Mouse (Mus musculus): ENCODE measurements around the gene Ccdc40. TPM values are rescaled to one million over a fixed set of nuclear protein-coding genes. Genes with fewer than 3 reads are reported as not detected.
A peak's percentile ranks its signal among the peaks of the same experiment; 100 is the strongest.

Ccdc40 gene
- total RNA-seq (2014; fragmentation: Nextera tagmentation) (7.3 and 12.0 TPM in 2 replicates), total RNA-seq (2017) (9.0 and 11.8 TPM in 2 replicates)

- ATAC-seq (replicated peaks; ENCODE audit: poor library complexity, severe bottlenecking): peak; percentile 80
These were observed at the start of gene Ccdc40, which contains the start of gene Tbc1d16 for GRCm38 (mm10) chr11:119228091-119228781. Ccdc40 (plus strand) TSS chr11:119228572. Tbc1d16 (minus strand) TSS chr11:119228499.

GRCm38 (mm10) chr11:119180824-119181582, 47.4 kb upstream of the Ccdc40 start:
- ATAC-seq (replicated peaks; ENCODE audit: poor library complexity, severe bottlenecking): no peak

- no peak for ATAC-seq (replicated peaks; ENCODE audit: poor library complexity, severe bottlenecking)
These were observed 46.4 kb upstream of the Ccdc40 start for GRCm38 (mm10) chr11:119181861-119182395.

- ATAC-seq (replicated peaks; ENCODE audit: poor library complexity, severe bottlenecking): no peak
These were observed 44.6 kb upstream of the Ccdc40 start for GRCm38 (mm10) chr11:119183684-119184310.

GRCm38 (mm10) chr11:119186381-119186780, 42.0 kb upstream of the Ccdc40 start:
- no peak for ATAC-seq (replicated peaks; ENCODE audit: poor library complexity, severe bottlenecking)

GRCm38 (mm10) chr11:119186989-119187799, 41.2 kb upstream of the Ccdc40 start:
- ATAC-seq (replicated peaks; ENCODE audit: poor library complexity, severe bottlenecking): peak; percentile 25; the same call in 1 of the 2 replicates

- ATAC-seq (replicated peaks; ENCODE audit: poor library complexity, severe bottlenecking): no peak
These were observed 40.6 kb upstream of the Ccdc40 start for GRCm38 (mm10) chr11:119187800-119188197.

- no peak for ATAC-seq (replicated peaks; ENCODE audit: poor library complexity, severe bottlenecking)
These were observed 40.0 kb upstream of the Ccdc40 start for GRCm38 (mm10) chr11:119188389-119188788.

- no peak for ATAC-seq (replicated peaks; ENCODE audit: poor library complexity, severe bottlenecking)
These were observed 39.1 kb upstream of the Ccdc40 start for GRCm38 (mm10) chr11:119189319-119189718.

- peak; percentile 79 for ATAC-seq (replicated peaks; ENCODE audit: poor library complexity, severe bottlenecking)
These were observed 37.9 kb upstream of the Ccdc40 start for GRCm38 (mm10) chr11:119190498-119190897.

- peak; percentile 76 for ATAC-seq (replicated peaks; ENCODE audit: poor library complexity, severe bottlenecking)
These were observed 36.7 kb upstream of the Ccdc40 start for GRCm38 (mm10) chr11:119191606-119192081.

GRCm38 (mm10) chr11:119192176-119192575, 36.2 kb upstream of the Ccdc40 start:
- no peak for ATAC-seq (replicated peaks; ENCODE audit: poor library complexity, severe bottlenecking)

GRCm38 (mm10) chr11:119192605-119193004, 35.8 kb upstream of the Ccdc40 start:
- ATAC-seq (replicated peaks; ENCODE audit: poor library complexity, severe bottlenecking): no peak

GRCm38 (mm10) chr11:119197618-119198563, 30.5 kb upstream of the Ccdc40 start:
- ATAC-seq (replicated peaks; ENCODE audit: poor library complexity, severe bottlenecking): no peak

GRCm38 (mm10) chr11:119198564-119199232, 29.7 kb upstream of the Ccdc40 start:
- peak; percentile 51; the same call in 1 of the 2 replicates for ATAC-seq (replicated peaks; ENCODE audit: poor library complexity, severe bottlenecking)

GRCm38 (mm10) chr11:119199233-119199601, 29.2 kb upstream of the Ccdc40 start:
- no peak for ATAC-seq (replicated peaks; ENCODE audit: poor library complexity, severe bottlenecking)

- ATAC-seq (replicated peaks; ENCODE audit: poor library complexity, severe bottlenecking): peak; percentile 59
These were observed 24.9 kb upstream of the Ccdc40 start for GRCm38 (mm10) chr11:119203423-119203822.

GRCm38 (mm10) chr11:119205738-119206137, 22.6 kb upstream of the Ccdc40 start:
- ATAC-seq (replicated peaks; ENCODE audit: poor library complexity, severe bottlenecking): no peak

All from granulocyte monocyte progenitor cell, adult 5-6 weeks (primary cell).